Mouse (Mus musculus) heart, postnatal 0 days (tissue): ENCODE data around the gene Fam118b.

Experiments used
- CTCF ChIP-seq: IDR thresholded peaks from 2 replicates; pipeline ENCODE4 v1.5.1; 2016; ENCODE audit warnings: antibody characterized with exemption, control low read depth, low read depth
- EP300 ChIP-seq: IDR thresholded peaks from 2 replicates; pipeline ENCODE4 v1.6.1; 2016; ENCODE audit warnings: antibody characterized with exemption, low read depth

DNA sequence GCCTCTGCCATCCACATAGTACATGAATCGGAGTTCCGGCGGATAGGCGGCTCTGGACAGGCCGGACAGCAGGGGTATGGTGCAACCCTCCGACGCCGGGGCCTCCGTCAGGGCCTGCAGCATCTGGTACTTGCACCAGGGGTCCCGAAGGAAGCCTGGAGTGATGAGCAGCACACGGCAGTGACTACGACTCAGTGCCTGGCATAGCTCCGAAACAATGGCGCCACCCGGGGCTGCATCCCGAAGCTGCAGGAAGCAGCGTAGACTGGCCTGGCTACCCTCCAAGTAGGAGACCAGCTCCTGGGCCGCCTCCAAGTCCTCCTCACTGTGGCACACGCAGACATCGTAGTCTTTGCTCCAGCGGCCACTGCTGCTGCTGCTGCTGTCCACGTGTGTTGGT lies 78.9 kb downstream of the Fam118b start:
- TF ChIP-seq EP300 (no peak), CTCF (no peak)
